Mouse (Mus musculus) liver, embryonic 14.5 days (tissue): ENCODE data around the gene Mlip. TPM values are rescaled to one million over a fixed set of nuclear protein-coding genes. Genes with fewer than 3 reads are reported as not detected.

Experiments used
- ATAC-seq: fragments of 200-750 bp; cut with Nextera tagmentation; 2 replicates; pipeline ENCODE4 v1.8.0; 2017; ENCODE audit warnings: moderate number of reproducible peaks, mild to moderate bottlenecking, moderate library complexity; ENCODE audit not compliant: insufficient read depth
- DNase-seq, 3 experiments: peaks; one replicate each; pipeline ENCODE4 v3.0.0-alpha.2; 2012 to 2013; ENCODE audit warnings: low read depth in 3 of 3, low spot score in 3 of 3
- H3K27ac ChIP-seq: fragments of 300-500 bp; sonication (generic); 2 replicates; pipeline ENCODE4 v1.5.1; 2014; ENCODE audit warnings: moderate library complexity, mild to moderate bottlenecking, control low read depth, inconsistent platforms
- H3K27me3 ChIP-seq: fragments of 300-500 bp; sonication (generic); 2 replicates; pipeline ENCODE4 v1.6.1; 2014; ENCODE audit warnings: mild to moderate bottlenecking, low read length, moderate library complexity; ENCODE audit not compliant: control insufficient read depth, insufficient read depth
- H3K36me3 ChIP-seq: fragments of 300-500 bp; sonication (generic); replicated peaks from 2 replicates; pipeline ENCODE4 v1.6.1; 2014; ENCODE audit warnings: low read depth; ENCODE audit not compliant: control insufficient read depth, insufficient read depth
- H3K4me1 ChIP-seq, 2 experiments: fragments of 200-500 bp in 1 of 2; fragments of 300-500 bp in 1 of 2; sonication (generic) in 1 of 2; replicated peaks; 2 replicates each; pipeline ENCODE4 v1.6.1; 2012 to 2014; ENCODE audit warnings: antibody characterized with exemption in 1 of 2, inconsistent platforms in 1 of 2, low read length in 1 of 2; ENCODE audit not compliant: control insufficient read depth in 2 of 2, insufficient read depth in 2 of 2
- H3K4me2 ChIP-seq: fragments of 300-500 bp; sonication (generic); 2 replicates; pipeline ENCODE4 v1.6.1; 2014; ENCODE audit warnings: low read depth, mild to moderate bottlenecking, control low read depth, moderate library complexity
- H3K4me3 ChIP-seq, 2 experiments: fragments of 200-500 bp in 1 of 2; fragments of 300-500 bp in 1 of 2; sonication (generic) in 1 of 2; 2 replicates each; pipeline ENCODE4 v1.5.1; 2012 to 2014; ENCODE audit warnings: low read depth in 2 of 2, low read length in 2 of 2, mild to moderate bottlenecking in 2 of 2, control low read depth in 1 of 2, inconsistent platforms in 1 of 2, moderate library complexity in 1 of 2; ENCODE audit not compliant: insufficient read depth in 1 of 2
- H3K9ac ChIP-seq: fragments of 300-500 bp; sonication (generic); replicated peaks from 2 replicates; pipeline ENCODE4 v1.6.1; 2014; ENCODE audit warnings: mild to moderate bottlenecking, control low read depth, moderate library complexity
- H3K9me3 ChIP-seq: fragments of 300-500 bp; sonication (generic); 2 replicates; pipeline ENCODE4 v1.6.1; 2016; ENCODE audit warnings: low read length, mixed read lengths; ENCODE audit not compliant: control insufficient read depth
- CTCF ChIP-seq: IDR thresholded peaks from 2 replicates; pipeline ENCODE4 v1.5.1; 2016; ENCODE audit warnings: antibody characterized with exemption, low read depth, control low read depth
- EP300 ChIP-seq: IDR thresholded peaks from 2 replicates; pipeline ENCODE4 v1.6.1; 2016; ENCODE audit warnings: antibody characterized with exemption, low read depth
- WGBS: fragments of 180-500 bp; shearing (Covaris S2); extraction: QIAGEN DNeasy Blood & Tissue Kit; methylation state at CpG from one replicate; pipeline ENCODE4 v1.1.7; 2014; ENCODE audit not compliant: insufficient replicate concordance; 5-methylcytosine and 5-hydroxymethylcytosine counted together
- polyA plus RNA-seq, 2 experiments: library from polyadenylated mRNA; depleted of rRNA in 1 of 2; stranded (reverse) in 1 of 2; unstranded in 1 of 2; fragments of >200 nt; fragmentation: Nextera tagmentation in 1 of 2; extraction: Ambion mirVana in 1 of 2; gene quantifications; 2 replicates each; pipeline versions ENCODE4 v1.2.1 to v1.2.3; 2012 to 2014

The Mlip gene
- polyA plus RNA-seq, 2 experiments, result not detected

- Histone ChIP-seq H3K4me3 (no peak overlapping the region), H3K4me1 (no peaks in the 10 kb centered on the region), H3K4me2 (no peak overlapping the region), H3K9me3 (no peaks in the 10 kb centered on the region), H3K27me3 (no peaks in the 10 kb centered on the region), H3K36me3 (no peaks in the 10 kb centered on the region), H3K27ac (no peak overlapping the region), H3K9ac (no peak overlapping the region)
- DNase-seq (peak in 1 of 3 experiments; percentile 4), ATAC-seq (no peak)
- TF ChIP-seq CTCF (peak; percentile 42), EP300 (no peak)
- WGBS, result 57% methylated on average over 4 of the region's 4 CpGs
These were observed 1.2 kb upstream of the Mlip start for GRCm38 (mm10) chr9:77353942-77354341.

GRCm38 (mm10) chr9:77347704-77348103 lies 5.1 kb downstream of the Mlip start:
- ATAC-seq, result no peak
- TF ChIP-seq EP300 (no peak), CTCF (no peak)

GRCm38 (mm10) chr9:77344318-77344717 lies 8.5 kb downstream of the Mlip start:
- H3K4me3 ChIP-seq, result no peak overlapping the region
- no peak for DNase-seq
- 58% methylated on average over 7 of the region's 7 CpGs for WGBS
- no peaks in the 10 kb centered on the region for H3K36me3 ChIP-seq
- no peaks in the 10 kb centered on the region for H3K27me3 ChIP-seq
- no peak overlapping the region for H3K4me2 ChIP-seq
- H3K27ac ChIP-seq, result no peak overlapping the region
- no peak overlapping the region for H3K9ac ChIP-seq
- TF ChIP-seq EP300, result no peak
- no peak for TF ChIP-seq CTCF
- no peaks in the 10 kb centered on the region for H3K9me3 ChIP-seq
- H3K4me1 ChIP-seq, result no peaks in the 10 kb centered on the region
- no peak for ATAC-seq

More at GRCm38 (mm10) chr9:77347704-77348103, 5.1 kb downstream of the Mlip start:
- Histone ChIP-seq H3K4me2 (no peak overlapping the region), H3K27me3 (no peaks in the 10 kb centered on the region), H3K27ac (no peak overlapping the region), H3K9ac (no peak overlapping the region), H3K9me3 (no peaks in the 10 kb centered on the region), H3K4me3 (no peak overlapping the region), H3K4me1 (no peaks in the 10 kb centered on the region), H3K36me3 (no peaks in the 10 kb centered on the region)
- no peak for DNase-seq
- 44% methylated on average over 7 of the region's 7 CpGs for WGBS

- Histone ChIP-seq H3K27me3 (no peaks in the 10 kb centered on the region), H3K27ac (no peak overlapping the region), H3K4me2 (no peak overlapping the region), H3K36me3 (no peaks in the 10 kb centered on the region), H3K9me3 (no peaks in the 10 kb centered on the region), H3K4me1 (no peaks in the 10 kb centered on the region), H3K9ac (no peak overlapping the region), H3K4me3 (no peak overlapping the region)
- no peak for TF ChIP-seq CTCF
- no peak for TF ChIP-seq EP300
- no peak for ATAC-seq
- WGBS, result 44% methylated on average over 18 of the region's 18 CpGs
- no peak for DNase-seq
These were observed 12.5 kb downstream of the Mlip start for GRCm38 (mm10) chr9:77340159-77340862.

- no peak overlapping the region for H3K27ac ChIP-seq
- no peaks in the 10 kb centered on the region for H3K27me3 ChIP-seq
- H3K9ac ChIP-seq, result no peak overlapping the region
- H3K36me3 ChIP-seq, result no peaks in the 10 kb centered on the region
- H3K4me2 ChIP-seq, result no peak overlapping the region
- 65% methylated on average over 7 of the region's 7 CpGs for WGBS
- no peaks in the 10 kb centered on the region for H3K9me3 ChIP-seq
- H3K4me1 ChIP-seq, result no peaks in the 10 kb centered on the region
- TF ChIP-seq EP300 (no peak), CTCF (no peak)
- ATAC-seq (no peak), DNase-seq (no peak)
- no peak overlapping the region for H3K4me3 ChIP-seq
These were observed 13.1 kb downstream of the Mlip start for GRCm38 (mm10) chr9:77339571-77340148.
